Mouse (Mus musculus) kidney, embryonic 15.5 days (tissue): ENCODE results near the gene Tmem51. TPM values are rescaled to one million over a fixed set of nuclear protein-coding genes. Genes with fewer than 3 reads are reported as not detected.
"Not testable (repeated sequence)": the region's sequence is repeated elsewhere in the genome, so short reads cannot be mapped to it uniquely, and the experiment has no call there.

ENCODE experiments used
- ATAC-seq: fragments of 200-750 bp; cut with Nextera tagmentation; replicated peaks from 2 replicates; pipeline ENCODE4 v1.8.0; 2017; ENCODE audit warnings: moderate TSS enrichment; ENCODE audit not compliant: low FRiP score
- H3K27ac ChIP-seq: fragments of 300-500 bp; sonication (generic); 2 replicates; pipeline ENCODE4 v1.5.1; 2015; ENCODE audit warnings: mild to moderate bottlenecking, inconsistent platforms
- H3K27me3 ChIP-seq: fragments of 300-500 bp; sonication (generic); 2 replicates; pipeline ENCODE4 v1.6.1; 2015; ENCODE audit warnings: inconsistent platforms
- H3K36me3 ChIP-seq: fragments of 300-500 bp; sonication (generic); 2 replicates; pipeline ENCODE4 v1.6.1; 2015; ENCODE audit warnings: inconsistent platforms
- H3K4me1 ChIP-seq: fragments of 300-500 bp; sonication (generic); 2 replicates; pipeline ENCODE4 v1.6.1; 2015; ENCODE audit warnings: inconsistent platforms
- H3K4me2 ChIP-seq: fragments of 300-500 bp; sonication (generic); 2 replicates; pipeline ENCODE4 v1.6.1; 2015; ENCODE audit warnings: moderate library complexity, mild to moderate bottlenecking, inconsistent platforms
- H3K4me3 ChIP-seq: fragments of 300-500 bp; sonication (generic); replicated peaks from 2 replicates; pipeline ENCODE4 v1.5.1; 2015; ENCODE audit warnings: mild to moderate bottlenecking, inconsistent platforms
- H3K9ac ChIP-seq: fragments of 300-500 bp; sonication (generic); 2 replicates; pipeline ENCODE4 v1.6.1; 2015; ENCODE audit warnings: mild to moderate bottlenecking, inconsistent platforms
- H3K9me3 ChIP-seq: fragments of 300-500 bp; sonication (generic); replicated peaks from 2 replicates; pipeline ENCODE4 v1.6.1; 2016; ENCODE audit warnings: inconsistent platforms
- WGBS: fragments of 180-500 bp; shearing (Covaris S2); methylation state at CpG from one replicate; pipeline ENCODE4 v1.1.7; 2015; ENCODE audit warnings: mixed read lengths; 5-methylcytosine and 5-hydroxymethylcytosine counted together
- polyA plus RNA-seq: library from polyadenylated mRNA; unstranded; fragments of >200 nt; fragmentation: Nextera tagmentation; extraction: Ambion mirVana; gene quantifications from 2 replicates; pipeline ENCODE4 v1.2.1, GENCODE M21; 2015

The Tmem51 gene
- polyA plus RNA-seq, 1 experiment from 2014 or later = 29.5 TPM

DNA sequence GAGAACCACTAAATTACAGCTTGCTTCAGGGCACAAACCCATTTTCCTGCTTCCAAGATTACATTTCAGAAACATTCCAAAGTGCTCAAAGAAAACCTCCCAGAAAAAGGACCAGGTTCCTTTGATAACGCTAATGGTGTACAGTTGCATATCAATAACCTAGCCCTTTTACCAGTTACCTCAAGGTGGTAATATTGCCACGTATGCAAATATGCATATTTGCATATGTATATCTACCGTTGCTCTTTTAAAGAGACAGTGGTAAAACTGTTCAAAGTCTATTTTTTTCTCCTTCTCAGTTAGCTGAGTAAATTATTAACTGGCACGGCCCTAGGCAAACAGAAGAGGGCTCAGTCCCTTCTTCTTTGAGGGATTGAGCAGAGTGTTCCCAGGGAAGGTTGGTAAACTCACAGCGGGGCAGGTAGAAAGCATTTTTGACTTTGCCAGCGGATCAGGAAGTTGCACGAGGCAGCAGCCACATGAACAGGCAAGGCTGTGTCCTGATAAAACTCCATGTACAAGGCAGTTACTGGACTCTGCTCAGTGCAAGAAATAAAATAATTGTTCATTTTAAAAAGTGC is 84.5 kb downstream of the Tmem51 start:
- no peaks in the 10 kb centered on the region for H3K27me3 ChIP-seq
- H3K4me1 ChIP-seq = peaks cover 17% of the 10 kb centered on the region
- no peak overlapping the region for H3K4me2 ChIP-seq
- H3K36me3 ChIP-seq = no peaks in the 10 kb centered on the region
- no peak overlapping the region for H3K4me3 ChIP-seq
- H3K9me3 ChIP-seq = no peaks in the 10 kb centered on the region
- H3K9ac ChIP-seq = no peak overlapping the region
- H3K27ac ChIP-seq = peak overlapping the region; percentile 85
- ATAC-seq = 0 out of 2 replicates have a peak, but pooled peaks have one; percentile 27
- WGBS = 49% methylated on average over 7 of the region's 7 CpGs

GRCm38 (mm10) chr4:141998282-141998821 is 85.8 kb downstream of the Tmem51 start:
- no peaks in the 10 kb centered on the region for H3K9me3 ChIP-seq
- H3K4me3 ChIP-seq = peak overlapping the region; percentile 38
- peak overlapping the region; percentile 64; the same call in 1 of the 2 replicates for H3K27ac ChIP-seq
- 0 out of 2 replicates have a peak, but pooled peaks have one; percentile 33 for ATAC-seq
- 31% methylated on average over 11 of the region's 11 CpGs for WGBS
- no peak overlapping the region for H3K9ac ChIP-seq
- H3K4me1 ChIP-seq = peaks cover 17% of the 10 kb centered on the region
- H3K27me3 ChIP-seq = no peaks in the 10 kb centered on the region
- no peaks in the 10 kb centered on the region for H3K36me3 ChIP-seq
- peak overlapping the region; percentile 57 for H3K4me2 ChIP-seq

- Histone ChIP-seq H3K4me2 (no peak overlapping the region), H3K4me3 (no peak overlapping the region), H3K27ac (no peak overlapping the region), H3K36me3 (no peaks in the 10 kb centered on the region), H3K9me3 (no peaks in the 10 kb centered on the region), H3K4me1 (peaks cover 17% of the 10 kb centered on the region), H3K9ac (no peak overlapping the region), H3K27me3 (no peaks in the 10 kb centered on the region)
- 65% methylated on average over 3 of the region's 3 CpGs for WGBS
- no peak for ATAC-seq
Measured at GRCm38 (mm10) chr4:141996880-141997279, 87.2 kb downstream of the Tmem51 start.

DNA sequence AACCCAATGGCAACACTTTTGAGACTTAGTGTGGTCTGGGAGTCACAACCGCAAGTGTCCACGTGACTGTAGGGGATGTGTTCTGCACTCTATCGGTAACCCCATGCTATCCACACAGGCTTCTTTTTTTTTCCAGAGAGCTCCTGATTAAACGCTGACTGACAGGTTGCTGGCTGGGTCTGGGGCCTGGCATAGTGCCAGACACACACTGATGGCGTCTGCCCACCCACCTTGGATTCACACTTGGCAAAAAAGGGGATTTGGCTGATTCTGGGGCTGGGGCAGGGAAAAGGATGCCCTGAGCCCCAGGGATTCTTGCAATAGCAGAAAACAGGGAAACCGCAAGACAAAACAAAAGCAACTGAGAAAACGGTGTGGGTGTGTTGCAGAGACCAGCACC is 88.0 kb downstream of the Tmem51 start:
- Histone ChIP-seq H3K27ac (no peak overlapping the region), H3K9me3 (no peaks in the 10 kb centered on the region), H3K36me3 (no peaks in the 10 kb centered on the region), H3K4me2 (no peak overlapping the region), H3K4me3 (no peak overlapping the region), H3K9ac (no peak overlapping the region), H3K4me1 (peaks cover 17% of the 10 kb centered on the region), H3K27me3 (no peaks in the 10 kb centered on the region)
- WGBS = 80% methylated on average over 7 of the region's 7 CpGs
- ATAC-seq = no peak

DNA sequence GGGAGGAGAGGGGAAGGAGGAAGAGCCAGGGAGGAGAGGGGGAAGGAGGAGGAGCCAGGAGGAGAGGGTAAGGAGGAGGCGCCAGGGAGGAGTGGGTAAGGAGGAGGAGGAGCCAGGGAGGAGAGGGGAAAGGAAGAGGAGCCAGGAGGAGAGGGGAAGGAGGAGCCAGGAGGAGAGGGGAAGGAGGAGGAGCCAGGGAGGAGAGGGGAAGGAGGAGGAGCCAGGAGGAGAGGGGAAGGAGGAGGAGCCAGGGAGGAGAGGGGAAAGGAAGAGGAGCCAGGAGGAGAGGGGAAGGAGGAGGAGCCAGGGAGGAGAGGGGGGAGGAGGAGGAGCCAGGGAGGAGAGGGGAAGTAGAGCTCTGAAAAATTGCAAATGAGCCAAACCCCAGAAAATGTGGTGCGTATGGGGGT is 90.0 kb downstream of the Tmem51 start:
- not testable (repeated sequence) for H3K4me3 ChIP-seq, H3K36me3 ChIP-seq, H3K27me3 ChIP-seq, H3K9me3 ChIP-seq, ATAC-seq, H3K4me1 ChIP-seq, H3K4me2 ChIP-seq, H3K27ac ChIP-seq, H3K9ac ChIP-seq
- WGBS = 62% methylated on average over 2 of the region's 2 CpGs

DNA sequence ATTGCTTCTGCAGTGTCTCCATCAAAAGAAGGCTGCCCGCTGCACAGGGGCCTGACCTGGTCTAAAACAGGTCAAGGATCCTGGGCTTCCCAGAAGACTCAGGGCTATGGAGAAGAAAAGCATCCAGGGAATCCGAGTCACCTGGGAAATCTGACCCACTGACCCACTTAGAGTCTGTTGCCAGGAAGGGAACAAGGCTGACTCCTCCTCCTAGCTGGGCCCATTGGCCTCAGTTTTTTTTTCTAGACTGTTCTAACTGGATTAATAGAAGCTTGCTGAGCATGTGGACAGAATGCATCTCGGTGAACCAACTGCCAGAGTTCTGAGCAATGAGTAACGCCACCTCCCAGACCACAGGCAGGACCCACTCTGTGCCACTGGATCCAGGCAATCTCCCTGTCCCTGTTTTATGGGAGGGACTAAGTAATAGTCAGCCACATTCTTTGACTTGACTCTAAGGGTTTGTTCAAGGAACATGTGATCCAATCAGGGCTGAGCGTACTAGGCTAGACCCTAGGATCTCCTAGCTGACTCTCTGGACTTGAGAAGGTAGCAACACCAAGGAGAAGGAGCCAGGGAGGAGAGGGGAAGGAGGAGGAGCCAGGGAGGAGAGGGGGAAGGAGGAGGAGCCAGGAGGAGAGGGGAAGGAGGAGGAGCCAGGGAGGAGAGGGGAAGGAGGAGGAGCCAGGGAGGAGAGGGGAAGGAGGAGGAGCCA is 90.6 kb downstream of the Tmem51 start:
- Histone ChIP-seq H3K36me3 (no peaks in the 10 kb centered on the region), H3K4me3 (no peak overlapping the region), H3K27ac (no peak overlapping the region), H3K4me1 (peaks cover 6% of the 10 kb centered on the region; the same call in 1 of the 2 replicates), H3K9me3 (no peaks in the 10 kb centered on the region), H3K27me3 (no peaks in the 10 kb centered on the region), H3K9ac (no peak overlapping the region), H3K4me2 (no peak overlapping the region)
- WGBS = 75% methylated on average over 5 of the region's 5 CpGs
- no peak for ATAC-seq

DNA sequence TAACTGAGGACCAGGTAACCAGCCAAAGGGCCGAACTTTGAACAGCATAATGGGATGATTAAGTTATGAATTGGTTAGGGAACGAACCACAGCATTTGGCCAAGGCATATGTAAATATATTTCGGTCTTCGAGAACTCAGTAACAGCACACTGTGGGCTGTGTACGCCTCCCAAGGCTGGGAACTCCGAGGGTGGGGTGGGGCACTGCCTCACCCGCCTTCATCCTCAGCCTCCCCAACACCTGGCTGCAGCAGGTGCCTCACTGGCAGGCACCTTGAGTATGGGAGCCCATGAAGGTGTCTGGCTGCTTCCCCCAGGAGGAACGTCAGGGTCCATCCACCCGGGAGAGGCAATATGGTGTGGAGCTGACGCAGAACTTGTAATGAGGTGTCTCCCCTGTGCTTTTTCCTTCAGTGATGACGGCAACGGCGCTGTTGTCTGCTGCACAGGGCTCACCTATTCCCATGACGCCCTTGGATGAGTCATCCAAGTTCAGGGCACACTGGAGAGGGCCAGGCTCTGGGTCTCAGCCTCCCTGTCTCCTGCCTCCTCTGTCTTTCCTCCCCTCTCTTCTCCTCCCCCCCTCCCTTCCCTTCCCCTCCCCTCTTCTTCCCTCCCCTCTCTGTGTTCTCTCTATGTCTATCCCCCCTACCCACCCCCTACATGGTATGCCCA is 91.4 kb downstream of the Tmem51 start:
- Histone ChIP-seq H3K27me3 (no peaks in the 10 kb centered on the region), H3K4me1 (no peaks in the 10 kb centered on the region), H3K9me3 (no peaks in the 10 kb centered on the region), H3K4me2 (no peak overlapping the region), H3K36me3 (no peaks in the 10 kb centered on the region), H3K4me3 (no peak overlapping the region), H3K9ac (no peak overlapping the region), H3K27ac (no peak overlapping the region)
- no peak for ATAC-seq
- 84% methylated on average over 14 of the region's 14 CpGs for WGBS

DNA sequence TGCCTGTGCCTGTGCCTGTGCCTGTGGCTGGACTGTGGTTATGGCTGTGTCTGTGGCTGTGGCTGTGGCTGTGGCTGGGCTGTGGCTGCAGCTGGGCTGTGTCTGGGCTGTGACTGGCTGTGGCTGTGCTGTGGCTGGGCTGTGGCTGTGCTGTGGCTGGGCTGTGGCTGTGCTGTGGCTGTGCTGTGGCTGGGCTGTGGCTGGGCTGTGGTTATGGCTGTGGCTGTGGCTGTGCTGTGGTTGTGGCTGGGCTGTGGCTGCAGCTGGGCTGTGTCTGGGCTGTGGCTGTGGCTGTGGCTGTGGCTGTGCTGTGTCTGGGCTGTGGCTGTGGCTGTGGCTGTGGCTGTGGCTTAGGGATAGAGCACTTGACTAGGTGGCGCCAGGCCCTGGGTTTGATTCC is 95.9 kb downstream of the Tmem51 start:
- H3K27me3 ChIP-seq = no peaks in the 10 kb centered on the region
- no peak for ATAC-seq
- H3K4me3 ChIP-seq = no peak overlapping the region
- no peaks in the 10 kb centered on the region for H3K36me3 ChIP-seq
- no peak overlapping the region for H3K4me2 ChIP-seq
- 94% methylated on average over 1 of the region's 1 CpGs for WGBS
- no peak overlapping the region for H3K9ac ChIP-seq
- no peaks in the 10 kb centered on the region for H3K9me3 ChIP-seq
- no peak overlapping the region for H3K27ac ChIP-seq
- H3K4me1 ChIP-seq = no peaks in the 10 kb centered on the region

- WGBS = 58% methylated on average over 3 of the region's 3 CpGs
Measured at GRCm38 (mm10) chr4:141983689-141984088, 100.4 kb downstream of the Tmem51 start.

GRCm38 (mm10) chr4:141981475-141981874 is 102.6 kb downstream of the Tmem51 start:
- no peak overlapping the region for H3K4me2 ChIP-seq
- no peak overlapping the region for H3K4me3 ChIP-seq
- 73% methylated on average over 3 of the region's 3 CpGs for WGBS
- no peak overlapping the region for H3K9ac ChIP-seq
- H3K4me1 ChIP-seq = 0 out of 2 replicates have a peak, but pooled peaks cover 2% of the 10 kb centered on the region
- no peak for ATAC-seq
- no peaks in the 10 kb centered on the region for H3K36me3 ChIP-seq
- no peak overlapping the region for H3K27ac ChIP-seq
- H3K27me3 ChIP-seq = no peaks in the 10 kb centered on the region
- H3K9me3 ChIP-seq = no peaks in the 10 kb centered on the region

More at GRCm38 (mm10) chr4:141983689-141984088, 100.4 kb downstream of the Tmem51 start:
- H3K4me2 ChIP-seq = no peak overlapping the region
- H3K36me3 ChIP-seq = no peaks in the 10 kb centered on the region
- H3K9me3 ChIP-seq = no peaks in the 10 kb centered on the region
- no peak overlapping the region for H3K4me3 ChIP-seq
- no peak overlapping the region for H3K9ac ChIP-seq
- no peak overlapping the region for H3K27ac ChIP-seq
- H3K4me1 ChIP-seq = no peaks in the 10 kb centered on the region
- no peaks in the 10 kb centered on the region for H3K27me3 ChIP-seq
- ATAC-seq = no peak
